Mouse (Mus musculus): ENCODE data around the gene 2310050C09Rik.

Gene 2310050C09Rik

DNA sequence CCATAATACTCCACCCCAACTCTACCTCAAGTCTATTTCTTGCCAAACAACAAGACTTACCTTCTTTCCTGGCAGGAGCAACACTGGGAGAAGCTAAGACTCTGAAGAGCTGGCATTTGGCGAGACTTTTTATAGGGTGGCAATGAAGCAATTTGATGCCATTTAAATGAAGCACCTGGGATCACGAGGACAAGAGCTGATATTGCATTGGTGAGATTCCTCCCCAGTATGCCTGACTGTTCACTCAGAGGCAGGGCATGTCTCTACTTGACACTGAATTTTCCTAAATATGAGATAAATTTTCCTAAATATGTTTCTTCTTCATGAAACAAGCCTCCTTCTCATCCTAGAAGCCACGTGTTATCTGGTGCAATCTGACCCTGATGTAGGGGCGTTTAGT lies at the start of gene 2310050C09Rik:
2310050C09Rik (minus strand) TSS at position 101 of the 400 bp plus-strand sequence.
- in situ Hi-C loops (cut with MseI, MboI), result no loop called here

DNA sequence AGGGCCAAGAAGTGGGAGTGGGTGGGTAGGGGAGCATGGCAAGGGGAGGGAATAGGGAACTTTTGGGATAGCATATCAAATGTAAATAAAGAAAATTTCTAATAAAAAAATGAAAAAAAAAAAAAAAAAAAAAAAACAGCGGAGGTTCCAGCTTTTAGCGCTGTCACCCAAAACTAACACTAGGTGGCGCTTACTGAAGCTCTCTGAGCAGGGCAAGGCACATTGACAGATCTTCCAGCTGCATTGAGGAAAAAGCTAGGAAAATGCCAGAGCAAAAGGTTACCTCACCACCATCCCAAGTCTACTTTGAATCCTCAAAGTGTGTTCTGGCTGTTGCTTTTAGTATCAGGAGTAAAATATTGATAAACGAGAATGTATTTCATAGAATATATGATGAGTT lies 37.6 kb upstream of the 2310050C09Rik start:
- in situ Hi-C loops (cut with MseI, MboI), result loop anchor here in 1 of 2 experiments (10.0 kb wide), 1 partner anchor 127 kb away; no protein-coding TSS in a partner anchor

DNA sequence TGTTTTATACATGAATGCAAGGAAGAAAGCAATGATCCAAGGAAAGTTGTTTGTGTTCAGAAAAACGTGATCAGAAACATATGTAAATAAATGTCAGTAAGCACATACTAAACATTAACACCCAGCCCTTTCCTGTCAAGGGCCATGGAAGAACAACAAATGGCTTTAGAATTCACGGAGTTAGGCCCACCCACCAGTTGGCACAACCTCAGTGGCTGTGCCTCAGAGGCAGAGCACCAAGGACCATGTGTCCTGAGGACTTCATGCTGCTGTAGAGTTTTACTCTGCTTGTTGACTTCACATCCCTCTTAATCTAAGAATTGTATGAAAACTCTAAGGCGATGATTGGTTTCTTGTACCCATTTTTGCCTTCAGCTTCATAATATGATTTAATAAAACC lies 35.2 kb upstream of the 2310050C09Rik start:
- in situ Hi-C loops (cut with MseI, MboI), result loop anchor here in 1 of 2 experiments (10.0 kb wide), 1 partner anchor 130 kb away; no protein-coding TSS in a partner anchor

DNA sequence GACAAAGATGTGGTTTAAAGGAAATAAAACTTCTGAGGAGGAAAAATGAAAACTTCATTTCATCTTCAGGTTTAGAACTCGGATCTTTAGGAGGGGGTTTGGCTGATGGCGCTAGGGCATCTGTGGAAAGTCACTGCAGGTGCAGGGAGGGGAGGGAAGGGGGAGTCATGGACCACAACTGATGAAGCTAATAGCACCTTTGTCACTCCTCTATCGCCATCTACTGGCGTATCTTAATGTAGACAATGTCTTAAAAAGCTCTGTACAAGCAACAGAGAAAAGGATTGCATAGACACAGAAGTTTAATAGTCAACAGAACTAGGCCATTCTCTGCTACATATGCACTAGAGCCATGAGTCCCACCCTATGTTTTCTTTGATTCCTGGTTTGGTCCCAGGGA lies 33.6 kb upstream of the 2310050C09Rik start:
- in situ Hi-C loops (cut with MseI, MboI), result loop anchor here in 1 of 2 experiments (10.0 kb wide), 1 partner anchor 131 kb away; no protein-coding TSS in a partner anchor

DNA sequence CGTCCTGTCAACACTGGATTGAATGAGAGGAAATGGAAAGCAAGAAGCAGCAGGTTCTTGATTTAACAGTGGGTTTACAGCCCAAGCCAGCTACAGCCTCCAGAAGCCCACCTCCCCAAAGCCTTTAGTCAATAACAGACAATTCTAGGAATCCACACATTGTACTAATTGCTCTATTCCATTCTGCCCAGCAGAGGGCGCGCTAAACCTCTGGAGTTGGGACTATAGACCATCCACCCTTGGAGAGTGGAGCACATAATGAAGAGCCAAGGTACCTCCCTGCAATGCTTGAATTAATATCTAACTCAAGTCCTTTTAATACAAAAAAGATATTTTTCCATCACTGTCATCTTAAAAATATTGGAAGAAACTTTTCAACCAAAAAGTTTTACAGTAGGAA lies 33.0 kb upstream of the 2310050C09Rik start:
- in situ Hi-C loops (cut with MseI, MboI), result loop anchor here in 1 of 2 experiments (10.0 kb wide), 1 partner anchor 132 kb away; no protein-coding TSS in a partner anchor

DNA sequence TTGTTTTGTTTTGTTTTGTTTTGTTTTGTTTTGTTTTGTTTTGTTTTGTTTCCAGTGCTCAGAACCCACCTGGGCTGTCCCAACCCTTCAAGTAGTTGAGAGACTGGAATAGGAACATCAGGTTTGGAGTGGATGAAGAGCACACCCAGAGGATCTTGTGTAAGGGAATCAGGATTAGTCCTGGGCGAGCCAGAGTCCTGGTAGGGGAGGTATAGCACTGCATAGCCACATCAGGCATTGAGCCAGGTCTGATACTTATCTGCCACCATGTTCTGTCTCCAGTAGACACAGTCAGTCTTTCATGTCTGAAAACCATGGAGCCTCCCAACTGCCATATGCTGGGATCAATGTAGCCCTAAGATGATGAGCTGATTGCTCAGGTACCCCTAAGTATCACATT lies 24.5 kb upstream of the 2310050C09Rik start:
- in situ Hi-C loops (cut with MseI, MboI), result no loop called here

DNA sequence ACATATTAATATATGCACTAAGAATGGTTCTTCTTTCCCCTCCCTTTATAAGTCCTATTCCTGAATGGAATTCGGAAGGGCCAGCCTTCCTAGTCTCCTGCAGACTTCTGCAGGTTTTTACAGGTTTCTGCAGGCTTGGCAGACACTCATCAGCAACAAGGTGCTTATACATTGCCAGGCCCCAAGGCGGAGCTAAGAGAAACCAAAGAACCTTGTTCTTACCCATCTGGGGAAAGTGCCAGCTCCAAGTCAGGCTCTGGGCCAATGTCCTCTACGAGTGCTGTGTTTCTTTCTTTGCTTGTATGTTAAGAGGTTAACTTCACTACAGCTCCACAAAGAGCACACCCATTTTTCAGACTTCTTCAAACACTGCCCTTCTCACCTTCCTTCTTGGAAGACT lies 24.0 kb upstream of the 2310050C09Rik start:
- in situ Hi-C loops (cut with MseI, MboI), result no loop called here

DNA sequence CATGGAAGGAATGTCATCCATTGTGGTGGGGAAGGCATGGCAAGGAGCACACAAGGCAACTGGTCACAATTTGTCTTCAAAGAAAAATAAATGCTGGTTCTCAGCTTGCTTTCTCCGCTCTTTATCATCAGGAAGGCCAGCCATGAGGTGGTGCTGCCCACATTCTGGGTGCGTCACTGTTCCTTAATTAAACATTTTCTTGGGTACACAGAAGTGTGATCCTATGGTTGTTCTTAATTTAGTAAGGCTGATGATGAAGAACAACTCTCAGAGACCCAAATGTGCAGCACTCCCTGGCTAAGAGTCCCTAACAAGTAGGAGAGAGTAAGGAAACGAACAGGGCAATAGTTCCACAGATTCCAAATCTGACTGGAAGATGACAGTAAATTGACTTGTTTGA lies 4.2 kb upstream of the 2310050C09Rik start:
- in situ Hi-C loops (cut with MseI, MboI), result no loop called here

DNA sequence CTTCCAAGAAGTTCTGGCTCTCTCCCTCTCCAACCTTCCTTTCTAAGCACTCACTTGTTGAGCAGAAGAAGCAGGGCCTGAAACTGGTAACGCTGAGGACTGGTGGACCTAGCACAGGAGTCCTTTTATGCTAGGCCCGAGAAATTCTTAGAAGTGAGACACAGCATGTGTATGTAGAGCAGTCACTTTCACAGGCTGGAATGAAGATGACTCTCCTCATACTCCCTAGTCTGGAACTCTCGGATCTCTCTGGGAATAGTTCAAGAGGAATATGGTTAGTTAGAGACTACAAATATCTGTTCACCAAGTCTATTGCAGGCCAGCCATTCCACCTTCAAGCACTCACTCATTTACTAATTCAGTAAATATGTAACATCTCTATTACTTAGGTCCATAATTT lies 18.8 kb downstream of the 2310050C09Rik start, which contains the start of gene Lce1l:
Lce1l (minus strand) TSS at position 101 of the 400 bp plus-strand sequence.
- in situ Hi-C loops (cut with MseI, MboI), result no loop called here

DNA sequence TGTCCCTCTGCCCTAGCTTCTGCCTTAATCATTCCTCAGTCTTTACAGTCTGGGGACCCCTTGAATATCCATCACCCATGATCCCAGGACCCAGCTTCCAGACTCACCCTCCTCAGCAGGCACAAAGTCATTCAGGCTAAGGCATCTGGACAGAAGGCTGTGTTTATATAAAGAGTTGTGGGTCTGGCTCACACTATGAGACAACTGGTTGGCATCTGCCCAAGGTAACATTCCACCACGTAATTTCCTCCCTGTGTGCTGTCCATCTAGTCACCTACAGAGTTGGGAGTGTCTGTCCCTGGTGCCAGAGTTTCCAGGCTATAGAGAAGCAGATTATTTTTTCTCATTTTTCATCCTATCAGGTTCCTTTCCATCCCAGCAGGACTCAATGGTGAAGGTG lies 42.9 kb downstream of the 2310050C09Rik start, which contains the start of gene Kprp:
Kprp (minus strand) TSS at position 140 of the 400 bp plus-strand sequence.
- in situ Hi-C loops (cut with MseI, MboI), result no loop called here

DNA sequence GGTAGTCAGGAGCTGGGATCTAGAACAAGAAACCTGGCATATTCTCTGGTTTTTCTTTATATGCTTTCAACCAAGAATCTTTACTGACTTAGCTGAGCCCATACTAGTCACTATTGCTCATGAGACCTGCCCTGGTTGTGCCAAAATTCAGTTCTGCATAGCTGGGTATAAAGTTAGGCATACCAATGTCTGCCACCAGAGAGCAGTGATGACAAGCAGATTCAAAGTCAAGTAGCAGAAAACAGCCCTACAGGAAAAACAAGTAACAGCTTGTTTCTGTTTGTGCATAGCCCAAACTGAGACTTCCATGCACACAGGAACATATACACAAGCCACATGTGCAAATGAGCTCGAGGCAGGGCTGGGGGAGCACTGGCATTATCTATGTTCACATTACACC lies 44.2 kb downstream of the 2310050C09Rik start:
- in situ Hi-C loops (cut with MseI, MboI), result no loop called here

All from mouse trophoblast stem cell (cell line).